Mouse (Mus musculus) CH12.LX (cell line): ENCODE measurements around the gene Gm44503.

Experiments
- BHLHE40 ChIP-seq: IDR thresholded peaks from 2 replicates; pipeline ENCODE4 v1.6.1; 2011; ENCODE audit warnings: mild to moderate bottlenecking, low read depth, low read length, improper control_type of control experiment
- CHD2 ChIP-seq: IDR thresholded peaks from 2 replicates; pipeline ENCODE4 v1.6.1; 2011; ENCODE audit warnings: low read length, improper control_type of control experiment
- CTCF ChIP-seq, 2 experiments: IDR thresholded peaks in 1 of 2; conservative IDR thresholded peaks in 1 of 2; 2 replicates each; pipeline ENCODE4 v1.5.1; 2011 to 2012; ENCODE audit warnings: low read depth in 2 of 2, low read length in 2 of 2, improper control_type of control experiment in 1 of 2, inconsistent platforms in 1 of 2, mild to moderate bottlenecking in 1 of 2, moderate library complexity in 1 of 2
- HCFC1 ChIP-seq: IDR thresholded peaks from 2 replicates; pipeline ENCODE4 v1.6.1; 2012; ENCODE audit warnings: low read depth, mild to moderate bottlenecking, inconsistent platforms, low read length, improper control_type of control experiment
- KAT2A ChIP-seq: IDR thresholded peaks from 2 replicates; pipeline ENCODE4 v1.6.1; 2012; ENCODE audit warnings: low read length, improper control_type of control experiment, inconsistent platforms; ENCODE audit not compliant: insufficient replicate concordance
- POLR2A ChIP-seq: IDR thresholded peaks from 2 replicates; pipeline ENCODE4 v1.6.1; 2011; ENCODE audit warnings: low read depth, mild to moderate bottlenecking, improper control_type of control experiment, low read length
- SMC3 ChIP-seq: IDR thresholded peaks from 2 replicates; pipeline ENCODE4 v1.6.1; 2011; ENCODE audit warnings: low read depth, low read length, improper control_type of control experiment
- TCF12 ChIP-seq: IDR thresholded peaks from 2 replicates; pipeline ENCODE4 v1.6.1; 2014; ENCODE audit warnings: low read depth, mild to moderate bottlenecking, inconsistent platforms, low read length, improper control_type of control experiment
- ZC3H11A ChIP-seq: IDR thresholded peaks from 2 replicates; pipeline ENCODE4 v1.6.1; 2012; ENCODE audit warnings: low read depth, mild to moderate bottlenecking, inconsistent platforms, low read length, improper control_type of control experiment
- ZKSCAN1 ChIP-seq: IDR thresholded peaks from 2 replicates; pipeline ENCODE4 v1.6.1; 2012; ENCODE audit warnings: low read depth, inconsistent platforms, low read length, improper control_type of control experiment, borderline replicate concordance

- TF ChIP-seq POLR2A (no peak), HCFC1 (no peak), KAT2A (no peak), ZKSCAN1 (no peak), BHLHE40 (no peak), CTCF (conservative IDR thresholded peaks at IDR 0.05 in 1 of 2, IDR thresholded peaks at IDR 0.05 in 1 of 2; ENCODE audit: low read depth in 2 of 2, low read length in 2 of 2) (peak in 1 of 2 experiments; percentile 27; a peak in 1 of 4 replicates), TCF12 (no peak), ZC3H11A (no peak), SMC3 (no peak), CHD2 (no peak)
Observed at GRCm38 (mm10) chr9:72911381-72911780, 47.3 kb upstream of the Gm44503 start.
